Mouse (Mus musculus): ENCODE results near the gene Dhodh.

The Dhodh gene

GRCm38 (mm10) chr8:109608271-109609152 is at the start of gene Dhodh:
TSS of gene Dhodh (minus strand) at chr8:109608673.
- in situ Hi-C loops (cut with MboI, MseI), result loop anchor here (5.0 kb wide), 1 partner anchor 84 kb away; the partner anchor contains the start of gene Ist1

- in situ Hi-C loops (cut with MboI, MseI), result no loop called here
Observed at GRCm38 (mm10) chr8:109656860-109657259, 48.4 kb upstream of the Dhodh start.

GRCm38 (mm10) chr8:109650801-109651200 is 42.3 kb upstream of the Dhodh start:
- in situ Hi-C loops (cut with MboI, MseI), result no loop called here

- in situ Hi-C loops (cut with MboI, MseI), result no loop called here
Observed at GRCm38 (mm10) chr8:109648469-109648868, 40.0 kb upstream of the Dhodh start.

- in situ Hi-C loops (cut with MboI, MseI), result no loop called here
Observed at GRCm38 (mm10) chr8:109647331-109647730, 38.9 kb upstream of the Dhodh start.

GRCm38 (mm10) chr8:109641236-109641635 is 32.8 kb upstream of the Dhodh start:
- in situ Hi-C loops (cut with MboI, MseI), result no loop called here

- in situ Hi-C loops (cut with MboI, MseI), result no loop called here
Observed at GRCm38 (mm10) chr8:109640410-109640809, 31.9 kb upstream of the Dhodh start.

- in situ Hi-C loops (cut with MboI, MseI), result loop anchor here (10.0 kb wide), 1 partner anchor 774 kb away; no protein-coding TSS in a partner anchor
Observed at GRCm38 (mm10) chr8:109638851-109639250, 30.4 kb upstream of the Dhodh start.

- in situ Hi-C loops (cut with MboI, MseI), result loop anchor here (10.0 kb wide), 1 partner anchor 770 kb away; no protein-coding TSS in a partner anchor
Observed at GRCm38 (mm10) chr8:109635146-109635545, 26.7 kb upstream of the Dhodh start.

GRCm38 (mm10) chr8:109632498-109632897 is 24.0 kb upstream of the Dhodh start:
- in situ Hi-C loops (cut with MboI, MseI), result loop anchor here (10.0 kb wide), 1 partner anchor 768 kb away; no protein-coding TSS in a partner anchor

- in situ Hi-C loops (cut with MboI, MseI), result no loop called here
Observed at GRCm38 (mm10) chr8:109628638-109629037, 20.2 kb upstream of the Dhodh start.

- in situ Hi-C loops (cut with MboI, MseI), result no loop called here
Observed at GRCm38 (mm10) chr8:109615569-109615968, 7.1 kb upstream of the Dhodh start.

GRCm38 (mm10) chr8:109614243-109615210 is 6.1 kb upstream of the Dhodh start, which contains the start of gene Pkd1l3:
TSS of gene Pkd1l3 (plus strand) at chr8:109614517.
- in situ Hi-C loops (cut with MboI, MseI), result no loop called here

- in situ Hi-C loops (cut with MboI, MseI), result loop anchor here (5.0 kb wide), 1 partner anchor 83 kb away; the partner anchor contains the start of gene Ist1
Observed at GRCm38 (mm10) chr8:109609153-109609502, 655 bp upstream of the Dhodh start.

GRCm38 (mm10) chr8:109607650-109608049 is 823 bp downstream of the Dhodh start:
- in situ Hi-C loops (cut with MboI, MseI), result loop anchor here (5.0 kb wide), 1 partner anchor 85 kb away; the partner anchor contains the start of gene Ist1

GRCm38 (mm10) chr8:109606725-109607124 is 1.7 kb downstream of the Dhodh start:
- in situ Hi-C loops (cut with MboI, MseI), result loop anchor here (5.0 kb wide), 1 partner anchor 86 kb away; the partner anchor contains the start of gene Ist1

GRCm38 (mm10) chr8:109595854-109596253 is 12.6 kb downstream of the Dhodh start:
- in situ Hi-C loops (cut with MboI, MseI), result no loop called here

- in situ Hi-C loops (cut with MboI, MseI), result no loop called here
Observed at GRCm38 (mm10) chr8:109593117-109593788, 15.2 kb downstream of the Dhodh start.

- in situ Hi-C loops (cut with MboI, MseI), result no loop called here
Observed at GRCm38 (mm10) chr8:109592164-109592563, 16.3 kb downstream of the Dhodh start.

GRCm38 (mm10) chr8:109591367-109591766 is 17.1 kb downstream of the Dhodh start:
- in situ Hi-C loops (cut with MboI, MseI), result no loop called here

GRCm38 (mm10) chr8:109590901-109591300 is 17.6 kb downstream of the Dhodh start:
- in situ Hi-C loops (cut with MboI, MseI), result no loop called here

Measured in regulatory T cell (primary cell).